Mouse (Mus musculus) NIH3T3 (cell line): ENCODE measurements at regions not wholly inside any gene's neighbourhood (a gene's known extent, or its start where the extent isn't known, plus 50 kb on each side); places are given as distances from the start of the nearest gene placed in this dataset.

Source experiments
- DNase-seq: peaks from one replicate; pipeline ENCODE4 v3.0.0-alpha.2; 2012; ENCODE audit warnings: low read depth

DNA sequence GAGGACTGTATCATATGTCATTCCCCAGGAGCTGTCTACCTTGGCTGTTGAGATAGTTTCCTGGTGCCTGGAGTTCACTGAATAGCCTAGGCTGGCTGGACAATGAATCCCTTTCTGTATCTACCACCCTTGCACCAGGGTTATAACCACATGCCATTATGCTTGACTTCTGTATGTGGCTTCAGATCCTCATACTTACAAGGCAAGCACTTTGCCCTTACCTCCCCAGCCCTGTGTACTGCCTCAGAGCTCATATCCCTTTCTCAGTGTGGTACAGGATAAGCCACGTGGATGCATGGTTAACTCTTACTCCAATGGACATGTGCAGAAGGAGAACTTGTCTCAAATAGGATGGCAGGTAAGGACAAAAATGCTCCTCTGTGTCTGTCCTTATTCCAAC, 291.3 kb upstream of the Klf4 start:
- no peak for DNase-seq

DNA sequence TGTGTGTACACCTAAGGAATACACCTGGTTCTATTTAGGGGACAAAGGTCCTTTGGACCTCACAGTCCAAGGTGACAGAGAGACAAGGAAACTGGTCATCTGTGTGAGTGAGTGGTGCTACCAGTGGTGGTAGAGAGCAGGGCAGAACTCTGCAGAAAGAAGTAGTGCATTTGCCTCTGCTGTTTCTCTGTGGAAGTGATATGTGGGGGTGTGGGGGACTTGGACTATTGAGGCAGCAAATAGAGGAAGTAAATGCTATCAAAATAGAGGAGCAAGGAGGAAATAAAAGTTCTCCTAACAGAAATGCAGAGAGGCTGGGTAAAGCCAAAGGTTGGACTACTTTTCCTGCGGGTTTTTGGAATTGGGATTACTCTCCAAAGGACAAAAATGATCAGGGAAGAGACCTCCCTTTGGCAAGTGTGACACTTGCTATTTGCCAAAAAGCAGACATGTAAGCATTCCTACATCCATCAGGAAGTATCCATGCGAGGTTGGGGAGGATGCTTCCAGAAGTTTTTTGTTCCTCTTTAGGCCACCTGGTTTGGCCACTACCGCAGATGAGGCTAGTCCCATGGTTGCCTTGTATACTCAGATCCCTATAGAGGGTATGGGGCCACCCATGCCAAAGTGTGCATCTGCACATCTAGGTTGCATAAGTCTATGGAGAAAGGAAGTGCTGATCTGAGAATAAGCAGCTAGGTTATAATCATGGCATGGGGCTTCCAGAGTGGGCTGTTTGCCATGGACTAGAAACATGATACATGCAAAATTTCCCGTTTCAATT, 285.0 kb upstream of the Klf4 start:
- DNase-seq = peak; percentile 29

DNA sequence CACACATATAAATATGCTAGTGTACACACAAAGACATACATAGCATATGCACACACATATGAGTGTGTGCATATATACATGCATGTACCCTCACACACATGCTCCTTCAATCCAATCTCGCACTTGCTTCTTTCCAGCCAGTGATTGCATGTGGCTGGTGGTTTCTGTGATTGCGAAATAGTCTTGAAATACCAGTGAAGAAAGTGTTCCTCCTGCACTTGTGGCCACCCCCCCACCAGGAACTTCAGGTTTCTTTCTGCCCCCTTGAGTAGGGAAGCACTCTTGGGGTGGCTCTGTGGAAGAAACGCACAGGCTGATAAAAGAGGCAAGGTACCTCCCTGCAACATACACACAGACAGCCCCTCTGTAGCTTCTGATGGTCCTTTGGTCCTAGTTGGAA, 283.6 kb upstream of the Klf4 start:
- DNase-seq = peak; percentile 69

DNA sequence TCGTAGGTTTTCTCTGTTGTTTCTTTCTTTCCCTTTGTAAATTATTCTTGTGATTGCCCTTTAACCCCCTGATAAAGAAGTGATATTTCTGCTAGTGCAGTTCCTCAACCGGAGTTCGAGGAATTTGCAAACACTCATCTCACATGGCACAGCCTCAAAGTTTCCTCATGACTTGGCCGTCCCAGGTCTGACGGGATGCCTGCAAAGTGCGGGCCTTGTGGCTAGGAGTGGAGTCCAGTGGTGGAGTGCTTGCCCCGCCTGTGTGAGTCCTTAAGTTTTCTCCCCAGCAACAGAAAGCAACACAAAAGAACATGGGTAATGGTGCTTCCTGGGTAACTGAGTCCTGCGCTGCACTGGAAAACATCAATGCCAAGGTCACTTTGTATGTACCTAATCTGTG, 280.6 kb upstream of the Klf4 start:
- no peak for DNase-seq

DNA sequence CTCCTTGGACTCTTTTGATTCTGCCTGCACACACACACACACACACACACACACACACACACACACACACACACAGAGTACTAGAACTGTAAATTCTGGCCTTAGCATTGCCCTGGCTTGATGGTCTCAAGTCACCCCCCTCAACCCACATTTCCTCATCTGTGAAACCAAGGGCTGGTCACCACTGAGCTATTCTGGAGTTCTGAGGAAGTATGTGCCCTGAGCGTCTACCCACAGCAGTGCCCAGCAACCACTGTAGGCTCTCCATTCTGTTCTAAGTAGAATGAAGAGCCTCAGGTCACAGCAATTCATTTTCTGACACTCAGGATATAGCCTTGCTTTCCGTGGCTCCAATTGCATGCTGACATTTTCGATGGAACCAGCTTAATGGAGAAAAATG, 279.4 kb upstream of the Klf4 start:
- DNase-seq = no peak

DNA sequence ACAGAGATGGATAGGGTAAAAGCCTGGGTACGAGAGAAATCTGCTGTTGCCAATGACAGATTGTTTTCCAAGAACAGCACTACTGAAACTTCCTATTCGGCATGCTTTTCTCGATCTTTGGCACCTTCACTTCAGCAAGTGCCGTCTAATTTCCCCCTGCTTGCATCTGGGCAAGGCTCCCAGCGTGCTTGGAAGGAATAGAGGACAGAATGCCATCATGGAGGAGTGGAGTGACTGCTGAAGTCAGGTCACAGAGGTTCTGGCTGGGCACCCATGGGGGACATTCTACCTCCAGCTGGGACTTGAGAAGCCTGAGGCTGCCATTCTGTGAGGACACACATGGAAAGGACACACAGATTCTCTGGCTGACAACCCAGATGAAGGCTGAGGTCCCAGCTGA, 276.2 kb upstream of the Klf4 start:
- DNase-seq = no peak

DNA sequence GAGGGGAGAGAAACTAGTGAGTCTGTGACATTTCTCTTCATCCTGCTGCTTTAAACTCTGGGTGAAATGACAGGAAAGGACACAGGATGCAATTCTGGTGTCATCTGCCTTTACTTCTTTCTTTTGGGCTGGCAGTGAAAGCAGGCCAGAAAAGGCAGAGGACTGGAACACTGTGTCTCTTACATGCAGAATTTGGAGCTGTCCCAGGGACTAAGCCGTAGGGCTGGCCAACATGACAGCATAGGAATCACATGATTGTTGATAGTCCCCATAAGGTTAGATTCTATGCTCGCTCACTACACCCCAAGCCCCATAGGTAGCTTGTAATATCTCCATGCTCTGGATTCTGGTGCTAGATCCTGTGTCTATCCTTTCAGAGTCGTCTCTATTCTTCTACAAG, 274.5 kb upstream of the Klf4 start:
- DNase-seq = no peak

DNA sequence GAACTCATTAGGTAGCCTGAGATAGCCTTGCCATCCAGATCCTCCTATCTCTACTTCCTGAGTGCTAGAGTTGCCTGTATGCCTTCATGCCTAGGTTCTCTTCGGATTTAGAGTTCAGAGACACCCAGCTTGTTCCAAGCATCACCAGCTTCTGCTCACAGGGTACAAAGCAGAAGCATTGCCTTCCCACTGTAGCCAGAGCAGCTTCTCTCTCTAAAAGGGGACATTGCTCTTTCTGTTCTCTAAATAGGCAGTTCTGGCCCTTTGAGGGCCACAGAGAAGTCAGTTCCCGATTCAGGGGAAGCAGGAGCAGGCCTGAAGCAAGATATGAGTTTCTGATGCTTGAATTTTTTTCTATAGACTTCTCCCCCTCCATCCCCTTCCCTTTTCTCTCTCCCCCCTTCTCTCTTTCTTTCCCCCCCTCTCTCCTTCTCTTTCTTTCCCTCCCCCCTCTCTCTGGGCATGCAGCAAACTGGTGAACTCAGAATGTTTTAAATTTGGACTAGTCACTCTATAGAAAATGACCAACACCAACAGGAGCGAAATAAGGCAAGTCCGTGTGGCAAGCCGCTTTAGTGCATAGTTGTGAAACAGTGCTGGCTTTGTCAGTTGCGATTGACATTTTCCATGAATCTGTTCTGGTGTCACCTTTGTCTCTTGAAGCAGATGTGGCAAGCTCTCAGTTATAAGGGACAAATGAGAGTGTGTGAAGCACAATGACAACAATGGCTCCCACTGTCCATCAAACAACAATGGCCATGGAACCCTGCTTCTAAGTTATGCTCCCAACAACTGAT, 273.2 kb upstream of the Klf4 start:
- DNase-seq = no peak

DNA sequence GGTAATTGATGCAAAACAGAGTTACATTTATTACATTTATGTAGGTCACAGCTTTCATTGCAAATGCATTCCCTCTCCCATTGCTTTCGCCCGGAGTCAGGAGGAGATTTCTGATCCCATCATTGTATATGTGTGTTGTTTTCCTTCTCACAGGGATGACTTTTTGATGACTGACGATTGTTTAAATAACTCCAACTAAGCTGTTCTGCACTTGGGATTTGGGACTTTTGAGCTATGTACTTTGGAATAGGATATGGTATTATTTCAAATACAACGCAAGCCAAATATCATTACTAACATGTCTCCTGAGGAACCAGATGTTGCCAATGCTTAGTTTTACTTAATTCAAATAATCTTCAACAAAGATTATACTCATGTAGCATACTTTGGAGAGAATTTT, 269.8 kb upstream of the Klf4 start:
- no peak for DNase-seq

DNA sequence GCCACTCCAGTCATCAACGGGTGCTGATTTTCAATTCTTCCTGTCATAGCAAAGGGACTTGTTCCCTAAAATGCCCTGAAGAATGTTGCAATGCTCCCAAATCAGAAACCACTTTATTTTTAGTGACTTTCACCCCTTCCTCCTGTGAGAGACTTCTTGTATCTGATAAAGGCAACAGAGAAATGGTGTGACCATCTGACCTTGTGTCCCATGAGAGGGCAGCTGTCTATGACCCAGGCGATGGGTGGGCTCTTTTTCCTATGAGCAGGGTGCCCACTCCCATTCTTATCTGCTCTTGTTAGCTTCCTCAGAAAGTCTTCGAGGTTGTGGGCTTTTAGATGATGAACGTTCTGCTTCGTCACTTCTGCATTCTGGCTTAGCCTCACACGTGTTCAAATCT, 265.8 kb upstream of the Klf4 start:
- DNase-seq = no peak

DNA sequence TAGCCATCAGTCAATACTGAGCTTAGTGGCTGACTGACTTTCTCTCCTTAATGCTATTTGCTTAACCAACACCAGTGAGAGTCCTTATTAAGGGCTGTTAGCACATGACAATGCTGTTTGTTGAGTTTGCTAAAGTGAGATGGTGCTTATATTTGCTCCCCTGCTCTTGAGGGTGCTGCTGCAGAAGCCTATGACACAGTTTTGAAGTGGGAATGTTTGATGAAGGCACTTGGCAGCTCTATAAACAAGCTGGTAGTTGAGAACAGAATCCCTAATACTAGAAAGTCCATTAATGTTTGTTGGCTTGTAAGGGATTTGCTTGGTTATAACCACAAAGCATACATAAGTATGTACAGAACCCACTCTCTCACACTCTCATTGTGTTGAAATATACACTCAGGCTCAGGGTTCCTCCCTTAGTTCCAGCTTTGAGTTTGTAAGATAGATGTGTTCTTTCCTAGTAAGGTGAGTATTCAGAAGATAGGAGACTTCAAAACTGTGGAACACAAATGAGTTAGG, 249.1 kb upstream of the Klf4 start:
- DNase-seq = no peak

DNA sequence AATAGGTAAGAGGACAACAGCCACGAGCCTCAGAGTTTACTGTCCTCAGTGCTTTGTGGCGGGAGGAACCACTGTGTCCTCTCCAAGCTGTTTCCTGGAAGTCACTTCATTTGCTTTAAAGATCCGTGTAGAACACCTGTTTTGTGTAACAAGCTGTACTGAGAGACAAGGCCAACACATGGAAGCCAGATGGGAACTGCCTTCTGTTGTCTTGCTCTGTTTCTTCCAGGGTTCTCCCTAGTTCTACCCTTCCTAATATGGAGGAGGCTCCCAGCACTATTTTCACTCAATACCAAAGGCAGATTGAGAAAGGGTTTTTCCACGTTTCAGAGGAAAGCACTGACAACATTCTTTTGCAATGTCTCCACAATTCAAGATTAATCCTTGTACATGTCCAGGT, 247.3 kb upstream of the Klf4 start:
- DNase-seq = no peak

DNA sequence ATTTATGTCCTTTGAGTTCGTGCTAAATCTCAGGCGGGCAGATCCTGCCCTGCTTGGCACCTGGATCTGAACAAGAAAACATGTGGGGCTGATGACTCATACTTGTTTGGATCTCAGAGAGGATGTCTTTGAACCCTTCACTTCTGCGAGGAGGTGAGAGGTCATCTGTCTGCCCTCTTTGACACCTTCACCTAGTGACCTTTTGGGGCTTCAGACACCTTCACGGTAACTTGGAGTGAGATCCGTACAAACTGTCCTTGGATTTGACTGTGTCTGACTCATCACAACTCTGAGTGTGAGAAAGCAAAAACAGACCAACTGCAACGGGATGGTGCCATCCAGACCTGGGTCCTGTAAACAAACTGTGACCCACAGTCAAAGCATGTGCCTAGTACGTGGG, 243.6 kb upstream of the Klf4 start:
- DNase-seq = no peak

DNA sequence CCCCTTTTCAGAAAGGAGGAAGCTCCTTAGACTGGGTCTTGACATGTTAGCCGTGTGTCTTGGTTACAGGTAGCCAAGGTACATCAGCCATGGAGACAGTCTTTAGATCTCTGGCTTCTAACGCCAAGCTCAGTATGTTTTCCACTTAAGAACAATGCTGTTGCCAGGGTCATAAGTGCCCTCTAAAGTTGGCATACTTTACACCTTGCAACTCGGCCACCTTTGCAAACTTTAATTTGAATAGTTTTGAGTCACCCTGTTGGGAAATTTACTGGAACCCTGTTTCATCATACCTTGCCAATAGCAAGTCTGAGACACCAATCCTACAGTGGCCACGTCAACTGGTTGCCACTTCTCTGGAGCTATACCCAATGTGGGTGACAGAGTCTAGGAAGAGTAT, 242.3 kb upstream of the Klf4 start:
- no peak for DNase-seq

DNA sequence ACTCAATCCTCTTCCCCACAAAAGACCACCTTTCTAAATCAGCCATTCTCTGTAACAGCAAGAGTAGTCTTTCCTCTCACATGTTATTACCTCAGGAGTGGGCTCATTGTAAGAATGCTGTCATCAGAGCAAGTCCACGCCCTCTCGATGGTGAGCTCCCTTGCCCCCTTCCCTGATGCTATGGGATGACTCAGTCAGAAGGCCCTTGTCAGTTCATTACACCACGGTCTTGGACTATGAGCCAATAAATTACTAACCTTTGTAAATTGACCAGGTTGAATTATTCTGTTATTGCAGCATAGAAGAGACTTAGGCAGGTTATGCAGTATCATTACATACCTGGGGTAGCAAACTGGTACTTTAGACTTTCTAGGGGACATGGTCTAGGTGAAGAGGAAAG, 237.4 kb upstream of the Klf4 start:
- peak; percentile 43 for DNase-seq

DNA sequence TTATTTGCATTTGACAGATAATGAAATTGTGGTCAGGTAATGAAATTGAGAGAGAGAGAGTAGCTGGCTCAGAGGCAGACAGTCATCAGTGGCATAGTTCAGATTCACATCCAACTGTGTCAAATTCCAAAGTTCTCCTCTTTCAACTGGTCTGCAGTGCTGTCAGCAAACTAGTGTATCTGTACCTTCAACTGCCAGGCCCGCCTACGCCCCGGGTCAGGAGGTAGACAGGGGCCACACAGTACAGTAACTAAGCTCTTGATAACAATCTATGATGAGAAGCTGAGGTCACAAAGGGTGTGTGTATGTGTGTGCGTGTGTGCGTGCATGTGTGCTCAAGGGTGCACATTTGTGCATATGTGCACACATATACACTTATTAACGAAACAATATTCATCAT, 236.1 kb upstream of the Klf4 start:
- DNase-seq = no peak

DNA sequence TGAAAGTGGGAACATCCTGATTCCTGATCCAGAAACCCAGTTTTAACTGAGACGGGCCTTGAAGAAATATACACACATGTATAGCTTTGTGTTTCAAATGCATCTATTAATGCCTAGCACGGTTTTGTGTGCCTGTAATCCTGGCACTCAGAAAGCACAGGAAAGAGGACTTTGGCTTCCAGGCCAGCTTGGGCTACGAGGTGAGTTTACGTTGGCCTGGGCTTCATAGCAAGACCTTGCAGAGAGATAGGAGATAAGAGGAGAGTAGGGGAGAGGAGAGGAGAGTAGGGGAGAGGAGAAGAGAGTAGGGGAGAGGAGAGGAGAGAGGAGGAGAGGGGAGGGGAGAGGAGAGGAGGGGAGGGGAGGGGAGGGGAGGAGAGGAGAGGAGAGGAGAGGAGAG, 234.9 kb upstream of the Klf4 start:
- DNase-seq = no peak

DNA sequence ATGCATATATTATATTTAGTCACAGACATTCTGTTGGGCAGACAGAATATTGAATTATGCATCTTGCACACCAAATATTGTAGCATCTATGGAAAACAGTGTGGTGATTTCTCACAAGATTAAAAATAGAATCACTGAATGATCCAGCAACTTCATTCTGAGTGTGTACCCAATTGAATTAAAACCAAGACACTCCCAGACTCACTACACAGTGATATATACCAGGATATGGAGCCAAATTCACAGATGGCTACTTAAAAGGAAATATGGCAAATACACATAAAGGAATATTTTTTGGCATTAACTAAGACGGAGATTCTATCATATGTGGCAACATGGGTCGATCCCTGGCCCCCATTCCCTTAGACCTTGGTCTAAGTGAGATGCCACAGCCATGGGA, 233.5 kb upstream of the Klf4 start:
- DNase-seq = no peak

DNA sequence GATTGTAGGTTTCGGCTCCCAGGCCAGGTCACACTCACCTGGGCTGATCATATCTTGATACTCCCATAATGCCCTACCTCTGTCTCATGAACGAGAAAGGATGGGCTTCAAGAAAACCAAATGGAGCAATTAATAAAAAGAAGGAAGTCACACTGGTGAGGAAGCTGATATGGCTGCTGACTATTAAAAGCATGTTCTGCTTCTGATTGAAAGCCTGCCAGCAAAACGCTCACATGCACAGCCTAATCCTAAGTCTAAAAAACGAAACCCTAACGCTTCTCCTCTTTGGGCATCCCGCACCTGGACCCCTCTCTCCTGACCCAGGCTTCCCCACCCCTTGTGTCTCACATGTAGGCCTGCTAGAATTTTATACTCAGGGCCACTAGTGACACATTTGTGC, 230.8 kb upstream of the Klf4 start:
- no peak for DNase-seq

DNA sequence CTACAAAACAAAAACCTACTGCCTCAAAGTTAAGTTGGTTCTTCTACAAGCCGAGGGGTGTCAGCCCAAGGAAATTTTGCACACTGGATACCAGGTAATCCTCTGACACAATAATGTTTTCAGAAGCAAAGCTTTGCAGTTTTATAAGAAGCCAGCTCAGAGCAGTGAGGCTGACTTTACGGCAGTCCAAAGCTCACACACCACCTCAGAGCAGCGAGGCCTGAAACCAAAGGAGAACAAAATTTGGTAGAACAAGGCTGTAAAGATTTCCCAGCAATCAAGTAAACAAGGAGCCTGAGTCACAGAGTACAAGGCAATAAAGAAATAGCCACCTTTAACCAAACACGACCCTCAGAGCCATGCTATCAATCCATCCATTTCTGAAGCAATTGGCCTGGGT, 230.1 kb upstream of the Klf4 start:
- no peak for DNase-seq

DNA sequence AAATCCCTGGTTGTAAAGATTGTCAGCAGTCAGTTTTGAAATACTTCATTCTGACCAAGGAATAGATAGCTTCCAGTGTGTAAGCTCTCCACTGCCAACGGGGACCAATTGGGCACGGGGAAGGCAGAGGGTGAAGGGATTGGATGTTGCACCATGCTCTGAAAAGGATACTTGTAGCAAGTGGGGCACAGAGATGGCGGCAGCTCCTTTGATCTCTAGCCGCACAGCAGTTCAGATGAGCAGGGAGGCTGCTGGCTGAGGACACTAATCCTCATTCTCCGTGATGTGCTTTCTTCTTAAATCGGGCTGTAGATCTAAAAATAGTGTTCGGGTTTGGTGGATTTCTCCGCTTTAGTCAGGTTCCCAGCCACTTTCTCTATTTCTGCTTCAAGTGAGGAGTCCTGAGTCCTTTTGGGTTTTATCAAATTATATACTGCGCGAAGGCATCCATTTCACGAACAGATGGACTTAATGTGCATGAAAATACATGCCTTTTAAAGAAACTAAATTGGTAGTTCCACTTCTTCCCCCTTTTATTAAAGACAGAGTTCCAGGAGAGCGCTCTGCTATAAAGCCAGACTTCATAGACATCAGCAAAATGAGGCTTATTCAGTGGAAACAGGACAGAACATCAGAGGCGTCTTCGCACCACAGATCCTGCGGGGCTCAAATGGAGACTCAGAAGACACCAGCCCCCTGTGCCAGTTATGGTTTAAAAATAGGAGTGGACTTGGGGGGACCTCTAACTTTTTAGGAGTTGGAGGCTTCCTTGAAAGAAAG, 225.1 kb upstream of the Klf4 start:
- DNase-seq = no peak

DNA sequence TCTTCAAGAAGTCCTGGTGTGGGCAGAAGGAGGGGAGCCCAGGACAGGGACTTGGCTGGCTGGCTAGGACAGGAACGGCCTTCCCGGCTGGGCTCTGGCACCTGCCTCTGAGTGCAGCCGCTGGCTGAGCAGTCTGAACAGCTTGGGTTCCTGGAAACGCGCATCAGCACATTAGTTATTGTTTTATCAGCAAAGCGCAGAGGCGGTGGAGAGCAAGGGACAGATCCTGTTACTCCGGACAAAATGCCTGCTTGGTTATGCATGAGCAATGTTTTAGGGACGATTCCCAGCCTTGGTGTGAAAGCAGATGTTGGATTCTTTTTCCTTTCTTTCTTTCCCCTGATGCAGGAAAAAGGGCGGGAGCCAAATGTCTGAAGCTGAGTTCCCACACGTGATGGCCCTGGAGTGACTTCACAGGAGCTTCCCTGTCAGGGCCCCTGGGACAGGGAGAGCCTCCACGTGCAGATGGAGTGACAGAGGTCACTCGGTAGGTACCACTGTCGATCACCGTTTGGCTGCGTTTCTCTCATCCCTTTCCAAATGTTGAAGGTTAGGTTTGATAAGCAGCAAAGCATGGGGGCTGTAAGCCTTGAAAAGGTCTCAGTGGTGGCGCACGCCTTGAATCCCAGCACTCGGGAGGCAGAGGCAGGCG, 217.8 kb upstream of the Klf4 start:
- DNase-seq = no peak
